Mouse (Mus musculus) hindbrain, postnatal 0 days (tissue): ENCODE results near the gene Ift43. TPM values are rescaled to one million over a fixed set of nuclear protein-coding genes. Genes with fewer than 3 reads are reported as not detected.

Experiments used
- ATAC-seq: fragments of 200-750 bp; cut with Nextera tagmentation; 2 replicates; pipeline ENCODE4 v1.8.0; 2017; ENCODE audit warnings: mild to moderate bottlenecking, moderate TSS enrichment, moderate library complexity
- DNase-seq: peaks from one replicate; pipeline ENCODE4 v3.0.0-alpha.2; 2015; ENCODE audit warnings: low spot score
- H3K27ac ChIP-seq: fragments of 300-500 bp; sonication (generic); 2 replicates; pipeline ENCODE4 v1.5.1; 2014; ENCODE audit warnings: mild to moderate bottlenecking
- H3K27me3 ChIP-seq: fragments of 300-500 bp; sonication (generic); 2 replicates; pipeline ENCODE4 v1.6.1; 2014; ENCODE audit warnings: low read length, mixed read lengths; ENCODE audit not compliant: insufficient read depth
- H3K36me3 ChIP-seq: fragments of 300-500 bp; sonication (generic); 2 replicates; pipeline ENCODE4 v1.6.1; 2014; ENCODE audit warnings: low read length, mixed read lengths; ENCODE audit not compliant: insufficient read depth
- H3K4me1 ChIP-seq: fragments of 300-500 bp; sonication (generic); 2 replicates; pipeline ENCODE4 v1.6.1; 2014; ENCODE audit warnings: antibody characterized with exemption, low read length, mixed read lengths; ENCODE audit not compliant: insufficient read depth
- H3K4me2 ChIP-seq: fragments of 300-500 bp; sonication (generic); 2 replicates; pipeline ENCODE4 v1.6.1; 2014; ENCODE audit warnings: low read depth, mild to moderate bottlenecking, low read length, moderate library complexity, mixed read lengths
- H3K4me3 ChIP-seq: fragments of 300-500 bp; sonication (generic); 2 replicates; pipeline ENCODE4 v1.5.1; 2014; ENCODE audit warnings: low read length
- H3K9ac ChIP-seq: fragments of 300-500 bp; sonication (generic); replicated peaks from 2 replicates; pipeline ENCODE4 v1.6.1; 2014; ENCODE audit warnings: mild to moderate bottlenecking, low read length, moderate library complexity, mixed read lengths
- H3K9me3 ChIP-seq: fragments of 300-500 bp; sonication (generic); 2 replicates; pipeline ENCODE4 v1.6.1; 2016; ENCODE audit warnings: low read length, mixed read lengths
- CTCF ChIP-seq: IDR thresholded peaks from 2 replicates; pipeline ENCODE4 v1.5.1; 2016; ENCODE audit warnings: antibody characterized with exemption, control low read depth, low read depth
- WGBS: fragments of 180-500 bp; shearing (Covaris S2); extraction: QIAGEN DNeasy Blood & Tissue Kit; methylation state at CpG from one replicate; pipeline ENCODE4 v1.1.7; 2014; 5-methylcytosine and 5-hydroxymethylcytosine counted together
- polyA plus RNA-seq: library from polyadenylated mRNA; unstranded; fragments of >200 nt; fragmentation: Nextera tagmentation; extraction: Ambion mirVana; gene quantifications from 2 replicates; pipeline ENCODE4 v1.2.1, GENCODE M21; 2015
- total RNA-seq: library from RNA; depleted of rRNA; stranded (reverse); fragments of >200 nt; gene quantifications from 2 replicates; pipeline ENCODE4 v1.2.3, GENCODE M21; 2014

The Ift43 gene
- total and polyA plus RNA-seq, 2 experiments from 2014 or later, result 22.4 to 39.1 TPM

GRCm38 (mm10) chr12:86046141-86046540 is 36.2 kb upstream of the Ift43 start:
- Histone ChIP-seq H3K4me2 (no peak overlapping the region), H3K9ac (no peak overlapping the region), H3K9me3 (0 out of 2 replicates have a peak, but pooled peaks cover 7% of the 10 kb centered on the region), H3K36me3 (no peaks in the 10 kb centered on the region), H3K4me1 (no peaks in the 10 kb centered on the region), H3K4me3 (no peak overlapping the region), H3K27me3 (no peaks in the 10 kb centered on the region), H3K27ac (no peak overlapping the region)
- no peak for TF ChIP-seq CTCF
- ATAC-seq (no peak), DNase-seq (no peak)
- 89% methylated on average over 5 of the region's 5 CpGs for WGBS

GRCm38 (mm10) chr12:86046776-86047175 is 35.6 kb upstream of the Ift43 start:
- ATAC-seq (no peak), DNase-seq (no peak)
- H3K9me3 ChIP-seq, result 0 out of 2 replicates have a peak, but pooled peaks cover 7% of the 10 kb centered on the region
- no peak overlapping the region for H3K27ac ChIP-seq
- no peak for TF ChIP-seq CTCF
- H3K36me3 ChIP-seq, result no peaks in the 10 kb centered on the region
- H3K4me1 ChIP-seq, result no peaks in the 10 kb centered on the region
- no peak overlapping the region for H3K4me3 ChIP-seq
- no peak overlapping the region for H3K4me2 ChIP-seq
- H3K9ac ChIP-seq, result no peak overlapping the region
- WGBS, result 96% methylated on average over 2 of the region's 2 CpGs
- no peaks in the 10 kb centered on the region for H3K27me3 ChIP-seq

- H3K27ac ChIP-seq, result no peak overlapping the region
- WGBS, result 80% methylated on average over 8 of the region's 8 CpGs
- TF ChIP-seq CTCF, result no peak
Measured at GRCm38 (mm10) chr12:86047376-86047775, 35.0 kb upstream of the Ift43 start.

GRCm38 (mm10) chr12:86049813-86050212 is 32.5 kb upstream of the Ift43 start:
- WGBS, result 73% methylated on average over 6 of the region's 6 CpGs
- TF ChIP-seq CTCF, result no peak
- H3K36me3 ChIP-seq, result no peaks in the 10 kb centered on the region

More at GRCm38 (mm10) chr12:86047376-86047775, 35.0 kb upstream of the Ift43 start:
- H3K9ac ChIP-seq, result no peak overlapping the region
- H3K4me2 ChIP-seq, result no peak overlapping the region
- 0 out of 2 replicates have a peak, but pooled peaks cover 7% of the 10 kb centered on the region for H3K9me3 ChIP-seq
- no peak overlapping the region for H3K4me3 ChIP-seq
- no peak for DNase-seq
- H3K4me1 ChIP-seq, result no peaks in the 10 kb centered on the region
- no peaks in the 10 kb centered on the region for H3K36me3 ChIP-seq
- ATAC-seq, result no peak
- no peaks in the 10 kb centered on the region for H3K27me3 ChIP-seq

GRCm38 (mm10) chr12:86051477-86051876 is 30.9 kb upstream of the Ift43 start:
- no peak for ATAC-seq
- H3K27me3 ChIP-seq, result no peaks in the 10 kb centered on the region
- no peak overlapping the region for H3K4me3 ChIP-seq
- H3K36me3 ChIP-seq, result no peaks in the 10 kb centered on the region
- no peak overlapping the region for H3K4me2 ChIP-seq
- no peaks in the 10 kb centered on the region for H3K4me1 ChIP-seq
- no peak for DNase-seq
- no peaks in the 10 kb centered on the region for H3K9me3 ChIP-seq
- no peak for TF ChIP-seq CTCF
- WGBS, result 90% methylated on average over 5 of the region's 5 CpGs
- no peak overlapping the region for H3K27ac ChIP-seq
- H3K9ac ChIP-seq, result no peak overlapping the region

More at GRCm38 (mm10) chr12:86049813-86050212, 32.5 kb upstream of the Ift43 start:
- ATAC-seq (no peak), DNase-seq (no peak)
- Histone ChIP-seq H3K27me3 (no peaks in the 10 kb centered on the region), H3K9me3 (no peaks in the 10 kb centered on the region), H3K9ac (no peak overlapping the region), H3K4me1 (no peaks in the 10 kb centered on the region), H3K27ac (no peak overlapping the region), H3K4me2 (no peak overlapping the region), H3K4me3 (no peak overlapping the region)

- DNase-seq (no peak), ATAC-seq (no peak)
- no peak overlapping the region for H3K4me3 ChIP-seq
- no peak overlapping the region for H3K4me2 ChIP-seq
- TF ChIP-seq CTCF, result no peak
- H3K9ac ChIP-seq, result no peak overlapping the region
- no peak overlapping the region for H3K27ac ChIP-seq
- H3K9me3 ChIP-seq, result no peaks in the 10 kb centered on the region
- 88% methylated on average over 2 of the region's 2 CpGs for WGBS
- no peaks in the 10 kb centered on the region for H3K36me3 ChIP-seq
- no peaks in the 10 kb centered on the region for H3K4me1 ChIP-seq
- no peaks in the 10 kb centered on the region for H3K27me3 ChIP-seq
Measured at GRCm38 (mm10) chr12:86055306-86055705, 27.0 kb upstream of the Ift43 start.

GRCm38 (mm10) chr12:86056976-86057375 is 25.4 kb upstream of the Ift43 start:
- Histone ChIP-seq H3K27me3 (no peaks in the 10 kb centered on the region), H3K4me3 (no peak overlapping the region), H3K9me3 (no peaks in the 10 kb centered on the region), H3K4me2 (no peak overlapping the region), H3K36me3 (no peaks in the 10 kb centered on the region), H3K27ac (no peak overlapping the region), H3K4me1 (no peaks in the 10 kb centered on the region), H3K9ac (no peak overlapping the region)
- WGBS, result 82% methylated on average over 8 of the region's 8 CpGs
- ATAC-seq (no peak), DNase-seq (no peak)
- TF ChIP-seq CTCF, result no peak
